Mouse (Mus musculus) CH12.LX (cell line): ENCODE results near the gene Dapk1. TPM values are rescaled to one million over a fixed set of nuclear protein-coding genes. Genes with fewer than 3 reads are reported as not detected.

ENCODE experiments used
- DNase-seq: peaks from one replicate; pipeline ENCODE4 v3.0.0-alpha.2; 2013; ENCODE audit errors: extremely low read depth
- H3K27ac ChIP-seq: 2 replicates; pipeline ENCODE4 v1.5.1; 2012; ENCODE audit warnings: low read depth, mild to moderate bottlenecking, control low read depth, moderate library complexity; ENCODE audit not compliant: insufficient read depth
- H3K27me3 ChIP-seq: replicated peaks from 2 replicates; pipeline ENCODE3; 2012; ENCODE audit warnings: inconsistent platforms
- H3K36me3 ChIP-seq, 2 experiments: replicated peaks in 1 of 2; 2 replicates each; pipeline versions ENCODE3 to v1.6.1; 2012; ENCODE audit warnings: inconsistent platforms in 1 of 2, low read length in 1 of 2, mild to moderate bottlenecking in 1 of 2, mixed read lengths in 1 of 2, moderate library complexity in 1 of 2; ENCODE audit not compliant: control insufficient read depth in 1 of 2, insufficient read depth in 1 of 2
- H3K4me1 ChIP-seq, 2 experiments: 2 replicates each; pipeline ENCODE4 v1.6.1; 2012; ENCODE audit warnings: inconsistent platforms in 1 of 2, moderate library complexity in 1 of 2; ENCODE audit not compliant: insufficient read depth in 2 of 2, control insufficient read depth in 1 of 2
- H3K4me2 ChIP-seq: 2 replicates; pipeline ENCODE4 v1.6.1; 2012; ENCODE audit warnings: low read depth, mild to moderate bottlenecking, control low read depth; ENCODE audit not compliant: poor library complexity, insufficient read depth, severe bottlenecking
- H3K4me3 ChIP-seq, 3 experiments: fragments of 150-350 bp in 1 of 3; sonication (generic) in 1 of 3; replicated peaks in 1 of 3; 2 replicates each; pipeline versions ENCODE3 to v1.5.1; 2011 to 2012; ENCODE audit warnings: low read depth in 2 of 3, low read length in 2 of 3, mild to moderate bottlenecking in 2 of 3, moderate library complexity in 2 of 3, control low read depth in 1 of 3, improper control_type of control experiment in 1 of 3, inconsistent platforms in 1 of 3, mixed read lengths in 1 of 3; ENCODE audit not compliant: poor library complexity in 1 of 3
- H3K79me2 ChIP-seq: replicated peaks from 2 replicates; pipeline ENCODE4 v1.6.1; 2012; ENCODE audit warnings: mild to moderate bottlenecking, moderate library complexity; ENCODE audit not compliant: control insufficient read depth, poor library complexity, insufficient read depth, severe bottlenecking; ENCODE audit errors: extremely low read depth
- H3K9ac ChIP-seq: 2 replicates; pipeline ENCODE4 v1.6.1; 2012; ENCODE audit warnings: low read depth, mild to moderate bottlenecking, control low read depth, moderate library complexity; ENCODE audit not compliant: insufficient read depth
- H3K9me3 ChIP-seq: replicated peaks from 2 replicates; pipeline ENCODE3; 2012; ENCODE audit warnings: low read length, inconsistent platforms, mixed read lengths
- GABPA ChIP-seq: IDR thresholded peaks from 2 replicates; pipeline ENCODE4 v1.6.1; 2012; ENCODE audit warnings: low read depth, low read length, improper control_type of control experiment, inconsistent platforms; ENCODE audit not compliant: insufficient replicate concordance
- HCFC1 ChIP-seq: IDR thresholded peaks from 2 replicates; pipeline ENCODE4 v1.6.1; 2012; ENCODE audit warnings: low read depth, mild to moderate bottlenecking, inconsistent platforms, low read length, improper control_type of control experiment
- IRF4 ChIP-seq: IDR thresholded peaks from 2 replicates; pipeline ENCODE4 v1.6.1; 2014; ENCODE audit warnings: low read depth, mild to moderate bottlenecking, inconsistent platforms, low read length, improper control_type of control experiment
- JUND ChIP-seq: conservative IDR thresholded peaks from 2 replicates; pipeline ENCODE4 v1.6.1; 2011; ENCODE audit warnings: low read depth, low read length, improper control_type of control experiment
- NRF1 ChIP-seq: IDR thresholded peaks from 2 replicates; pipeline ENCODE4 v1.6.1; 2014; ENCODE audit warnings: low read depth, mild to moderate bottlenecking, inconsistent platforms, low read length, improper control_type of control experiment, moderate library complexity
- PAX5 ChIP-seq: IDR thresholded peaks from 2 replicates; pipeline ENCODE4 v1.6.1; 2012; ENCODE audit warnings: low read length, inconsistent platforms, mixed read lengths
- POLR2AphosphoS2 ChIP-seq: IDR thresholded peaks from 2 replicates; pipeline ENCODE4 v1.6.1; 2011; ENCODE audit warnings: low read depth, low read length, improper control_type of control experiment
- UBTF ChIP-seq: IDR thresholded peaks from 2 replicates; pipeline ENCODE4 v1.6.1; 2012; ENCODE audit warnings: low read depth, mild to moderate bottlenecking, inconsistent platforms, low read length, improper control_type of control experiment, moderate library complexity
- ZC3H11A ChIP-seq: IDR thresholded peaks from 2 replicates; pipeline ENCODE4 v1.6.1; 2012; ENCODE audit warnings: low read depth, mild to moderate bottlenecking, inconsistent platforms, low read length, improper control_type of control experiment
- dilution Hi-C: fragments of 300-500 bp; cut with MboI; formaldehyde crosslinking; loops from 2 replicates; pipeline ENCODE4 v1.14.3; 2020; ENCODE audit warnings: low sequenced_read_pairs; ENCODE audit not compliant: extremely low pct_unique_long_range_greater_than_20kb, extremely low pct_ligation_motif_present
- in situ Hi-C: fragments of 300-500 bp; cut with MboI; formaldehyde crosslinking; loops from 3 replicates; pipeline ENCODE4 v1.14.3; 2019; ENCODE audit warnings: low sequenced_read_pairs, low pct_ligation_motif_present, low pct_unique_long_range_greater_than_20kb, mixed read lengths
- polyA plus RNA-seq: library from polyadenylated mRNA; unstranded; fragments of >175 nt; gene quantifications from 2 replicates; pipeline ENCODE4 v1.2.1, GENCODE M21; 2012; ENCODE audit warnings: low read depth; ENCODE audit not compliant: insufficient read length
- total RNA-seq, 2 experiments: library from RNA; depleted of rRNA; stranded (reverse); fragments of 300-350 nt in 1 of 2; fragments of >200 nt in 1 of 2; gene quantifications; 2 replicates each; pipeline ENCODE4 v1.2.3; 2012 to 2014

Gene Dapk1
- total and polyA plus RNA-seq, 3 experiments: not detected

DNA sequence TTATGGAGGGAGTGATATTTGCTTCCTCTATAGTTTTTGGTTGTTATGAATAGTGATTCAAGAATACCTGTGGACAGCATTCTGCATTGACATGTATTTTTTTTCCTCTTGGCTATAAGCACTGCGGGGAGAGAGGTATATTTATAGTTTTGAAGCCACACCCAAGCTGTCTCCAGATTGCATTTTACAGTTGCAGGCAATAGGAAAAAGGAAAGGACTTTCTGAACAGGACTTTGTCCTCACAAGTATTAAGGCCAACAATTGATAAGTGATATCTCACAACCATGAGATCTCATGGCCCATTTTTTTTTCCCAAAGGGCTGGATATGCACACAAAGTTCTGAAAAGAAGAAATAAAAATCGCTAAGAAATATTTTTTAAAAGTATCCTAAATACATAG lies 207.9 kb downstream of the Dapk1 start:
- TF ChIP-seq HCFC1: no peak
- no peak for TF ChIP-seq NRF1
- TF ChIP-seq UBTF: no peak
- TF ChIP-seq JUND: no peak
- TF ChIP-seq GABPA: no peak
- TF ChIP-seq IRF4: no peak
- no peak for TF ChIP-seq ZC3H11A
- no peak for TF ChIP-seq PAX5
- TF ChIP-seq, all 38 proteins: peak for 0
- DNase-seq: no peak
- Histone ChIP-seq H3K4me2 (no peak overlapping the region), H3K79me2 (no peaks in the 10 kb centered on the region), H3K27ac (no peak overlapping the region), H3K36me3 (no peaks in the 10 kb centered on the region), H3K4me3 (no peak overlapping the region), H3K27me3 (no peaks in the 10 kb centered on the region), H3K4me1 (no peaks in the 10 kb centered on the region), H3K9ac (no peak overlapping the region), H3K9me3 (peaks cover 61% of the 10 kb centered on the region)
- dilution Hi-C loops: no loop called here
- in situ Hi-C loops: no loop called here

DNA sequence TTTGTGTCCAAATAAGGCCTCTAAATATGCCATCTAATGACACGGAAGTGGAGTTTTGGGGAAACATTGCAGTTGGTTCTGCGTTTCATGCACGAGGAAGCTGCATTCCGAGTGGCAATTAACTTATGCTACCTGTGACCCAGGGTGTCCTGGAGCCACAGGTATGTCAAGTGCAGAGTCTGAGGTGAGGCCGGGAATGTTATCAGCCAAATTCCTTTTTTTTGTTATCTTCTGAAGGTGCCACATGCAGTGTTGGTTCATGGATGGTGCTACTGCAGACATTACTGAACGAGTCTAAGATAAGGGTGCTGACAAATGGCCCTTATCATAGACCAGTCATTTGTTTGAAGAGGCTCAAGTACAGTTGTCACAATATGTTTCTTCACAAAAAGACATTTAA lies 211.0 kb downstream of the Dapk1 start:
- Histone ChIP-seq H3K9me3 (peaks cover 59% of the 10 kb centered on the region), H3K79me2 (no peaks in the 10 kb centered on the region), H3K27ac (no peak overlapping the region), H3K9ac (no peak overlapping the region), H3K4me3 (no peak overlapping the region), H3K4me1 (no peaks in the 10 kb centered on the region)
- dilution Hi-C loops (no loop called here), in situ Hi-C loops (no loop called here)
- TF ChIP-seq POLR2AphosphoS2: no peak
- TF ChIP-seq, all 38 proteins: peak for 0
- Histone ChIP-seq H3K36me3 (no peaks in the 10 kb centered on the region), H3K27me3 (no peaks in the 10 kb centered on the region), H3K4me2 (no peak overlapping the region)
- no peak for DNase-seq

Other genes with a start within 250 kb of the Dapk1 start
- gene BC051665, start 184.4 kb downstream of the Dapk1 start, total RNA-seq (2012; rRNA removed): not detected in 2 replicates
- gene BC051665, start 184.4 kb downstream of the Dapk1 start, total RNA-seq (2014; rRNA removed): not detected in 2 replicates
- not detected in 2 replicates for gene BC051665, start 184.4 kb downstream of the Dapk1 start, polyA plus RNA-seq
- not detected in 2 replicates for gene Ctsll3, start 200.9 kb downstream of the Dapk1 start, total RNA-seq (2012; rRNA removed)
- not detected in 2 replicates for gene Ctsll3, start 200.9 kb downstream of the Dapk1 start, total RNA-seq (2014; rRNA removed)
- gene Ctsll3, start 200.9 kb downstream of the Dapk1 start, polyA plus RNA-seq: not detected in 2 replicates